Mouse (Mus musculus): ENCODE results near the gene Syt5. TPM values are rescaled to one million over a fixed set of nuclear protein-coding genes. Genes with fewer than 3 reads are reported as not detected.

Syt5 gene
- polyA plus RNA-seq, 1 experiment from 2014 or later, result 1.3 TPM

DNA sequence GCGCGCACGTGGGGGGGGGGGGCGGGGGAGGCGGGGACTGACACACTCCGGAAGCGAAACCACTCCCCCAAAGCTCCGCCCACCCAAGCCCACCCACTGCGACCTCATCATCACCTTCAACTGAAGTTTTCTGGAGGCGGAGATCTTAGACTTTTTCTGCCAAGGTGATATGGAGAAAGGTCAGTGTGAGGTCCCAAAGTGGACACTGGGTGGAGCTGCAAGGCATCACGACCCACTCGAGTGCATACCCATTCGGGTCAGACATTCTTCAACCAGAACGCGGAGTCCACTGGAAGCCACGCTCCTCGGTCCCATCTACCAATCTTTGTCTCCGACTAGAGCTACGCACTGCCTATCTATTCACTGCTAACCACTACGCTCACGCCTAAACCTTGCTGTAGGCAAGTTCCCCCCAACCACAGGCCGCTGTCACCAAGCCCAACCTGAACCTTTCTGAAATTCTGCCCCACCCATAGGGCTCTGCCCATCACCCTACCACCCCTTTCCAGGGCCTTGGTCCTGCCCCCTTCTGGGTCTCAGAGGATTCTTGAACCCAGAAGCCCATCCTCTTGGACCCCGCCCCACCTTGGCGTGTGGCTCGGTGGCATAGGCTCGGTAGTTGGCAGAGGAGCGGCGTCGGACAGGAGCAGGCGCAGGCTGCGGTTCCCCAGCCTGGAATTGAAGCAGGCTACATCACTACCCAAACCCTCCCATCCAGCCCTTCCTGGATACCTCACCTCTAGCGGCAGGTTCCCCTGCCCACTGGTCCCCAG lies 25.9 kb downstream of the Syt5 start:
- peaks cover 42% of the 10 kb centered on the region for H3K4me1 ChIP-seq (replicated peaks)
- H3K9me3 ChIP-seq (replicated peaks), result no peaks in the 10 kb centered on the region
- 17% methylated on average over 32 of the region's 32 CpGs for WGBS
- ATAC-seq (replicated peaks; ENCODE audit: insufficient number of reproducible peaks, insufficient read depth, low FRiP score, low read depth), result peak; percentile 13; the same call in 1 of the 2 replicates
- H3K27me3 ChIP-seq, result no peaks in the 10 kb centered on the region
- H3K36me3 ChIP-seq, result peaks cover 9% of the 10 kb centered on the region; the same call in 1 of the 2 replicates
- peak overlapping the region; percentile 58 for H3K4me3 ChIP-seq
- H3K9ac ChIP-seq, result peak overlapping the region; percentile 72
- H3K27ac ChIP-seq, result peak overlapping the region; percentile 97
- H3K4me2 ChIP-seq, result peak overlapping the region; percentile 70

DNA sequence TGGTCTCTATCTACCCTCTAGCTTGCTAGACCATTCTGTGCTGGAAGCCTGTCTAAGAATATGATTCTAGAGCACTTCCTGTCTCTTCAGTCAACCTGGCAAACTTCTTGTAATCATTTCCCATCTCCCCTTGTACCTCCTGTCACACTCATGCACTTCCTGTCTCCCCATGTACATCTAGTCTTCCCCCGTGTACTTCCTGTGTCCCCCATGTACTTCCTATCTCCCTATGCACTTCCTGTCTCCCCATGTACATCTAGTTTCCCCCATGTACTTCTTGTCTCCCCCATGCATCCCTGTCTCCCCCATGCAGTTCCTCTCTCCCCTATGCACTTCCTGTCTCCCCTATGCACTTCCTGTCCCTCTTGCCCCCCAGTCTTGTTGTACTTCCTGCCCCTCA lies 28.9 kb downstream of the Syt5 start:
- Histone ChIP-seq H3K4me3 (peak overlapping the region; percentile 58), H3K4me1 (replicated peaks) (peaks cover 58% of the 10 kb centered on the region), H3K36me3 (peaks cover 9% of the 10 kb centered on the region; the same call in 1 of the 2 replicates), H3K4me2 (peak overlapping the region; percentile 70), H3K9me3 (replicated peaks) (no peaks in the 10 kb centered on the region), H3K27ac (peak overlapping the region; percentile 88), H3K9ac (peak overlapping the region; percentile 21; the same call in 1 of the 2 replicates), H3K27me3 (no peaks in the 10 kb centered on the region)
- WGBS, result 36% methylated on average over 1 of the region's 1 CpGs
- ATAC-seq (replicated peaks; ENCODE audit: insufficient number of reproducible peaks, insufficient read depth, low FRiP score, low read depth), result no peak

DNA sequence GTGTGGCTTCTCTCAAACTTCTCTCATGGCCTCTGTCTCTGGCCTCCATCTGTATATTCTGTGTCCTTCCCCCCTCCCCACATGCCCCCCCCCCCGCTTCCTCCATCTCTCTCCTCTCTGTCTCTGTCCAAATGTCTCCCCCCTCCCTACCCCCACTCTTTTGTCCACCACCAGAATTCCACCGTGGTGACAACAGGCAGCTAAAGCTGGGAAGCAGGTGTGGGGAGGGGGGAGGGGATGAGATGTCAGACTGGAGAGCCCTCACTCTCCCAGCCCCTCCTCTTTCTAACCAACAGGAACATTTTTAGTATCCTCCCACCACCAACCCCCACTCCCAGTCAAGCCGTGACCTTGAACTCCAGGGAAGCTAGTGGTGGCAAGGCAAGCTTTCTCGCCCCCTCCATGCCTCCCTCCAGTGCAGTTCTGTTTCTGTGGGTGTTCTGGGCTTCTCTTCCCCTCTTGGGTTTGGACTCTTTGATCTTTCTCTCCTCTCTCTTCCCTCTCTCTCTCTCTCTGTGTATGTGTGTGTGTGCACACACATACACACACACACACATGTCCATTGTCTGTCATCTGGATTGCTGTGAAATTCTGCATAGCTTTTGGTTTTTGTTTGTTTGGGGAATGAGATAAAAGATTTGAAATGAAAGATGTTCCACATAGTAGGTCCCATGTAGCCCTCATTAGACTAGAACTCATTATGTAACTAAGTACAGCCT lies 30.9 kb downstream of the Syt5 start, which contains the start of gene Tnnt1:
TSS of gene Tnnt1 (minus strand) at position 51 of the 719 bp plus-strand sequence.
- H3K9ac ChIP-seq, result peak within 1 kb of the TSS; percentile 30; the same call in 1 of the 2 replicates
- peak; percentile 66 for ATAC-seq (replicated peaks; ENCODE audit: insufficient number of reproducible peaks, insufficient read depth, low FRiP score, low read depth)
- 4% methylated on average over 4 of the region's 4 CpGs for WGBS
- 0 out of 2 replicates have a peak within 1 kb of the TSS, but pooled peaks have one; percentile 1 for H3K4me3 ChIP-seq
- H3K27me3 ChIP-seq, result no peaks in the 10 kb centered on the region
- no peaks in the 10 kb centered on the region for H3K9me3 ChIP-seq (replicated peaks)
- peak within 1 kb of the TSS; percentile 24; the same call in 1 of the 2 replicates for H3K4me2 ChIP-seq
- H3K27ac ChIP-seq, result peak within 1 kb of the TSS; percentile 88
- peaks cover 67% of the 10 kb centered on the region for H3K4me1 ChIP-seq (replicated peaks)
- H3K36me3 ChIP-seq, result peaks cover 9% of the 10 kb centered on the region; the same call in 1 of the 2 replicates

DNA sequence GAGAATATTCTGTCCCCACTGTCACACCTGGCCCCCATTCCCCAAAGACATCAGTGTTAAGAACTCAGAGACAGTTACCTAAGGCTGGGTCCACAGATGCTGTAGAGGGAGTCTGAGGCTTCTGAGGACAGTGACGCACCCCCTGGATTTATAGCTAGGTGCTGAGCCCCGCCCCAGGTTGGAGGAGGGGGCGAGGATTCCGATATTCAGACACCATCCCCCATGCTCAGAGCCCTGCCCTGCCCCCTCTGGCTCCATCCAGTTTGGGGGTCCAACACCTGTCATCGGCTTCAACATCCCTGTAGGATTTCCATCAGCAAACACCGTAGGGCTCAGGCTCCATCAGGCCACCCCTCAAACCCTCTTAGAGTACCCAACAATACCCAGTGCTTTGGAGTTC lies 31.5 kb downstream of the Syt5 start:
- H3K9me3 ChIP-seq (replicated peaks), result no peaks in the 10 kb centered on the region
- H3K27ac ChIP-seq, result peak overlapping the region; percentile 88
- peaks cover 9% of the 10 kb centered on the region; the same call in 1 of the 2 replicates for H3K36me3 ChIP-seq
- H3K27me3 ChIP-seq, result no peaks in the 10 kb centered on the region
- no peak overlapping the region for H3K4me3 ChIP-seq
- peak overlapping the region; percentile 24; the same call in 1 of the 2 replicates for H3K4me2 ChIP-seq
- peak; percentile 23 for ATAC-seq (replicated peaks; ENCODE audit: insufficient number of reproducible peaks, insufficient read depth, low FRiP score, low read depth)
- peaks cover 73% of the 10 kb centered on the region for H3K4me1 ChIP-seq (replicated peaks)
- 42% methylated on average over 6 of the region's 6 CpGs for WGBS
- H3K9ac ChIP-seq, result peak overlapping the region; percentile 9; the same call in 1 of the 2 replicates

DNA sequence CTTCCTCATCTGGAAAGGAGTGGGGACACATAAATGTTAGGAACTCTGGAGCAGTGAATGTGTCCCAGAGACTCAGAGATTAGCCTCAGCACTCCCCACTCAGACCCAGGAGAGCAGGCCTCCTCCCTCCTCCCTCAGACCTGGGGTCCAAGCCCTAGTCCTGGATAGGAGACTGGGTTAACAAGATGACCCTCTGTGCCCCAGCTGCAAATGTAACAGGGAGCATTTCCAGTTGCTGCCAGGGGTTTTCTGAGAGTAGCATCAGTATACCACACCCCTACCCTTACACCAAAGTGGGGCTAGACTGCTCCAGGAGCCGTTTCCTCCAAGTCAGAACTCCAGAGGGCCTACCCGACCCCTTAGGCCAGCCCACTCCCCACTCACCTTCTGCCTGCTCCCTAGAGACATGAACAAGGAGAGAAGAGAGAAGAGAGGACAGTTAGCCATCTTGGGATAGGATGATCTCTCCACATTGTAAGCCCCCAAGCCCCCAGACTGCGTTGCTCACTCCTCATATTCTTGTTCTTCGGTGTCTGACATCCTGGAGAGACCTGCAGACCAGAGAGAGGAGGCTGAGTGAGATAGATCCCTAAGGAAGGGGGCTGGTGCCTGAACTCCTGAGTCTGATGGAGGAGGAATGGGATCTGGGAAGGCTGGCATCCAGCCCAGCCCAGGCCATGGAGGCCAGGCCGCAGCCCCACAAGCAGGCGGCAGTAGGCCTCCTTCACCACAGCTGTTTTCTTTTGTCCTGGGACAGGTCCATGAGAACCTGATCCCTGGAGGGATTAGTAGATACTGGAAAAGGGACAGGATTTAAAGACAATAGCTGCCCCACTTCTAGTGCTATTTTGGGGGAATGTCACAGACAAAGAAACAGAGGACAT lies 33.3 kb downstream of the Syt5 start:
- no peaks in the 10 kb centered on the region for H3K27me3 ChIP-seq
- H3K9ac ChIP-seq, result peak overlapping the region; percentile 28
- peaks cover 9% of the 10 kb centered on the region; the same call in 1 of the 2 replicates for H3K36me3 ChIP-seq
- H3K27ac ChIP-seq, result peak overlapping the region; percentile 88
- no peaks in the 10 kb centered on the region for H3K9me3 ChIP-seq (replicated peaks)
- H3K4me1 ChIP-seq (replicated peaks), result peaks cover 85% of the 10 kb centered on the region
- 36% methylated on average over 6 of the region's 6 CpGs for WGBS
- peak; percentile 11; the same call in 1 of the 2 replicates for ATAC-seq (replicated peaks; ENCODE audit: insufficient number of reproducible peaks, insufficient read depth, low FRiP score, low read depth)
- H3K4me3 ChIP-seq, result peak overlapping the region; percentile 28
- H3K4me2 ChIP-seq, result peak overlapping the region; percentile 56

DNA sequence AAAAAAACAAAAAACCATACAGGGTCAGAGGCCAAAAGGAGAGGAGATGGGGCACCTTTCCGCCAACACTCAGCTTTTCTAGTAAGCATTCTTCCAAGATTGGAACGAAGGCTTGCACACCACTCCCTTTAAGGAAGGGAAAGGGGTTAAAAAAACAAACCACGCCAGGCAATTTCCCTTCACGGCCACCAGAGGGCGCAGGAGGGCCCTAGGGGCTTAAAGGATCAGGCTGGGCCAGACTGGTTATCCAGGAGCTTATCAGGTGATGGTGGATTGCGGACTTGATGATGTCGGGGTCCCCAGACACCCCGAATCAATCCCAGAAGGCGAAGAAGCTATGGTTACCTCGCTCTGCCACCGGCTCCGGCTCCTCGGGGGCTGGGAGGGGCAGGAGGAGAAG lies 34.1 kb downstream of the Syt5 start:
- ATAC-seq (replicated peaks; ENCODE audit: insufficient number of reproducible peaks, insufficient read depth, low FRiP score, low read depth), result no peak
- H3K4me3 ChIP-seq, result peak overlapping the region; percentile 28
- H3K9ac ChIP-seq, result peak overlapping the region; percentile 28
- H3K36me3 ChIP-seq, result peaks cover 5% of the 10 kb centered on the region; the same call in 1 of the 2 replicates
- H3K27ac ChIP-seq, result peak overlapping the region; percentile 88
- 18% methylated on average over 13 of the region's 13 CpGs for WGBS
- H3K4me1 ChIP-seq (replicated peaks), result peaks cover 87% of the 10 kb centered on the region
- H3K27me3 ChIP-seq, result no peaks in the 10 kb centered on the region
- H3K9me3 ChIP-seq (replicated peaks), result no peaks in the 10 kb centered on the region
- peak overlapping the region; percentile 56 for H3K4me2 ChIP-seq

DNA sequence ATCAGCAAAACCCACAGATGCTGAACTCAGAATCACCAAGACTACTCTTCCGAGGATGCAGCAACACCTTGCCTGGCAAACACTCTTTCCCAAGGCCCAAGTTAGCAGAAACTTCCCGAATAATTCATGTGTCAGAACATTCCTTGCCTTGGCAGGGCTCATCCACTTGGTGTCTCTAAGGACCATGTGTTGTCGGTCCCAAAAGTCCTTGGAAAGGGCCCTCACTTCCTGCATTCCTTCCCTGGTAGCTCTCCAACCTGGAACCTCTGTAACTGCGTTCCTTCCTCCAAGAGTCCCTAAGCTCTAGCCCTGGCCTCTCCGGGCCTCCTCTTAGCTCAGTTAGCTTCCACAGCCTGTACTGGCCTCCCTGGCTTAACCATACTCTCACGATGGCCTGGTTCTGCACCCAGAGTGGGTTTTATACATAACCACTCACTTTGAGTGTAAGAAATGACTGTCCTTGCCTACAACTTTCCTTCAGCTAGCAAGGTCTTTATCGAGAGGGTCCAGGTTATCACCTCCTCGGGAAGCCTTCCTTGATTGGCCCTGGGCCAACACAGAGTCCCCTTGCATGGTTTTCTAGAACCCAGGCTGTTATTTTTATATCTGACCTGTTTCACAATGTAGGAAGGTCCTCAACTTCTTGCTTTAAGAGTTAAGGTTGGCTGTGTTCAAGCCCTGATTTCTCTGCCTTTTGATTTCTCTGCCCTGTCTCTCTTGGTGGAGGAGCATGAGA lies 35.7 kb downstream of the Syt5 start:
- Histone ChIP-seq H3K27me3 (no peaks in the 10 kb centered on the region), H3K9me3 (replicated peaks) (no peaks in the 10 kb centered on the region), H3K4me1 (replicated peaks) (peaks cover 79% of the 10 kb centered on the region), H3K9ac (0 out of 2 replicates have a peak overlapping the region, but pooled peaks have one; percentile 10), H3K36me3 (no peaks in the 10 kb centered on the region), H3K4me3 (peak overlapping the region; percentile 5; the same call in 1 of the 2 replicates), H3K27ac (peak overlapping the region; percentile 88), H3K4me2 (peak overlapping the region; percentile 56)
- ATAC-seq (replicated peaks; ENCODE audit: insufficient number of reproducible peaks, insufficient read depth, low FRiP score, low read depth), result no peak
- WGBS, result 25% methylated on average over 8 of the region's 8 CpGs

DNA sequence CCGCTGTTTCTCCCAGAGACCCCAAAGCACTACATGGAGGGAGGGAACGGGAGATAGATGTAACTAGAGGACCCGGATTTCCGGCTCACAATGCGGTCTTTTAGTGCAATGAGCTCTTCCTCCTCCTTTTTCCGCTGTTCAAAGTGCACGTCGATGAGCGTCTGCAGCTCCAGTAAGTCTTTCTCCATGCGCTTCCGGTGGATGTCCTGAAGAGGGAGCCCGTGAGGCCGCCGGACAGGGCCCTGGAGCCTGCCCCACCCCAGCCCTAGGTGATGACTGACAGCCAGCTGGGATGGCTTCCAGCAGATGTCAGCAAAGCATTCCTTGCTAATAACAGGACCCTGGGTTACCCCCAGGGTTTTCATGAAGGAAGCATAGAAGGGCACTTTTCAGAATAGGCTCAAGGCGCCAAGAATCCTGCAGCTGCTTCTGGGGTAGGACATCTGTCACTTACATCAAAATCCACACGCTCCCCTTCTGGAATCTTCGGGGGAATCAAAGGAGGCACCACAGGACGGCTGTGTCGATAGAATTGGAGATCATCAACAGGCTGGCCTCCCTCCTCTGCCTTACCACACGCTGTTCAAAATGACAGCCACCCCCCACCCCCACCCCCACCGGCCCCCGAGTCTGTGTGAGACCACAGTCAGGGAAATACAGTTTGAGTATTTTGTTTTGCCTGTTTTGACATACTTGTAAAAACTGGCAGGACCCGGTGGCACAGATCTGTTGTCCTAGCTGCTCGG lies 37.3 kb downstream of the Syt5 start:
- no peaks in the 10 kb centered on the region for H3K9me3 ChIP-seq (replicated peaks)
- peak overlapping the region; percentile 27 for H3K4me3 ChIP-seq
- peak overlapping the region; percentile 56 for H3K4me2 ChIP-seq
- no peaks in the 10 kb centered on the region for H3K36me3 ChIP-seq
- 7% methylated on average over 24 of the region's 24 CpGs for WGBS
- H3K4me1 ChIP-seq (replicated peaks), result peaks cover 65% of the 10 kb centered on the region
- no peak overlapping the region; the same call in 1 of the 2 replicates for H3K9ac ChIP-seq
- peak overlapping the region; percentile 88 for H3K27ac ChIP-seq
- H3K27me3 ChIP-seq, result no peaks in the 10 kb centered on the region
- ATAC-seq (replicated peaks; ENCODE audit: insufficient number of reproducible peaks, insufficient read depth, low FRiP score, low read depth), result peak; percentile 84

DNA sequence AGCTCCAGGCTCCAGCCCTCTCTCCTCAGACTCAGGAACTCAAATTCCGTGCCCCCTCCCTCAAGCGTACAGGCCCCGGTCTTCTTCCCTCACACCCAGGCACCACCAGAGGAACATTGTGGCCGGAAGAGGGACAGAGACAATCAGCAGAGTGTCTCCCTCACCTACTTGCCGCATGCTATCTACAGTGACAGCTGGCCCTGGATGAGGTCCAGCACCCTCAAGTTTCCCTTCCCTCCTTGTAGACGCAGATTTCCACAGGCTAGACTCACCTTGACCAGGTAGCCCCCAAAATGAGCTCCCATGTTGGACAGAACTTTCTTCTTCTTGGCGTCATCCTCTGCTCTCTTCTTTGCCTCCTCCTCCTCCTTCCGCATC lies 38.6 kb downstream of the Syt5 start:
- Histone ChIP-seq H3K27ac (no peak overlapping the region), H3K27me3 (no peaks in the 10 kb centered on the region), H3K4me3 (no peak overlapping the region), H3K4me2 (no peak overlapping the region), H3K9me3 (replicated peaks) (no peaks in the 10 kb centered on the region), H3K36me3 (no peaks in the 10 kb centered on the region), H3K9ac (no peak overlapping the region), H3K4me1 (replicated peaks) (peaks cover 53% of the 10 kb centered on the region)
- 75% methylated on average over 8 of the region's 8 CpGs for WGBS
- no peak for ATAC-seq (replicated peaks; ENCODE audit: insufficient number of reproducible peaks, insufficient read depth, low FRiP score, low read depth)
